Mouse (Mus musculus) liver, adult 2 months (tissue): ENCODE results near the gene Gpsm2. TPM values are rescaled to one million over a fixed set of nuclear protein-coding genes. Genes with fewer than 3 reads are reported as not detected.

Experiments used
- DNase-seq: peaks from one replicate; pipeline ENCODE4 v3.0.0-alpha.2; 2011; ENCODE audit warnings: low read depth, low spot score; ENCODE audit errors: extremely low read depth
- H3K27ac ChIP-seq: fragments of 200-500 bp; replicated peaks from 2 replicates; pipeline ENCODE4 v1.5.1; 2012; ENCODE audit warnings: low read depth, mild to moderate bottlenecking, control low read depth, inconsistent platforms, low read length; ENCODE audit not compliant: insufficient read depth
- H3K27me3 ChIP-seq: fragments of 200-500 bp; 2 replicates; pipeline ENCODE4 v1.6.1; 2012; ENCODE audit warnings: mild to moderate bottlenecking, moderate library complexity, low read length, inconsistent platforms; ENCODE audit not compliant: control insufficient read depth, insufficient read depth
- H3K36me3 ChIP-seq: fragments of 200-500 bp; 2 replicates; pipeline ENCODE4 v1.6.1; 2012; ENCODE audit warnings: low read length, inconsistent platforms; ENCODE audit not compliant: control insufficient read depth, insufficient read depth
- H3K4me1 ChIP-seq: fragments of 200-500 bp; 2 replicates; pipeline ENCODE4 v1.6.1; 2011; ENCODE audit warnings: low read length; ENCODE audit not compliant: control insufficient read depth, insufficient read depth
- H3K4me3 ChIP-seq: fragments of 200-500 bp; 2 replicates; pipeline ENCODE4 v1.5.1; 2011; ENCODE audit warnings: low read depth, mild to moderate bottlenecking, control low read depth, low read length, moderate library complexity; ENCODE audit not compliant: insufficient read depth
- H3K79me2 ChIP-seq: fragments of 200-500 bp; 2 replicates; pipeline ENCODE4 v1.6.1; 2012; ENCODE audit warnings: inconsistent platforms, mild to moderate bottlenecking, low read length, moderate library complexity; ENCODE audit not compliant: control insufficient read depth, insufficient read depth
- H3K9ac ChIP-seq: fragments of 200-500 bp; 2 replicates; pipeline ENCODE4 v1.6.1; 2012; ENCODE audit warnings: low read depth, mild to moderate bottlenecking, control low read depth, inconsistent platforms, low read length
- CTCF ChIP-seq: fragments of 200-500 bp; IDR thresholded peaks from 2 replicates; pipeline ENCODE4 v1.5.1; 2011; ENCODE audit warnings: low read depth, low read length, control low read depth
- POLR2A ChIP-seq: fragments of 200-500 bp; IDR thresholded peaks from 2 replicates; pipeline ENCODE4 v1.6.1; 2011; ENCODE audit warnings: low read length, control low read depth; ENCODE audit not compliant: insufficient read depth; ENCODE audit errors: extremely low read depth
- WGBS: fragments of 180-500 bp; shearing (Covaris S2); methylation state at CpG from one replicate; pipeline ENCODE4 v1.1.7; 2018; 5-methylcytosine and 5-hydroxymethylcytosine counted together
- polyA plus RNA-seq: library from polyadenylated mRNA; depleted of rRNA; stranded (reverse); fragments of >200 nt; gene quantifications from 2 replicates; pipeline ENCODE4 v1.2.3, GENCODE M21; 2012
- total RNA-seq: library from RNA; depleted of rRNA; stranded (reverse); fragments of >200 nt; gene quantifications from 2 replicates; pipeline ENCODE4 v1.2.3, GENCODE M21; 2014

The Gpsm2 gene
- total and polyA plus RNA-seq, 2 experiments, result 2.4 to 10.9 TPM

DNA sequence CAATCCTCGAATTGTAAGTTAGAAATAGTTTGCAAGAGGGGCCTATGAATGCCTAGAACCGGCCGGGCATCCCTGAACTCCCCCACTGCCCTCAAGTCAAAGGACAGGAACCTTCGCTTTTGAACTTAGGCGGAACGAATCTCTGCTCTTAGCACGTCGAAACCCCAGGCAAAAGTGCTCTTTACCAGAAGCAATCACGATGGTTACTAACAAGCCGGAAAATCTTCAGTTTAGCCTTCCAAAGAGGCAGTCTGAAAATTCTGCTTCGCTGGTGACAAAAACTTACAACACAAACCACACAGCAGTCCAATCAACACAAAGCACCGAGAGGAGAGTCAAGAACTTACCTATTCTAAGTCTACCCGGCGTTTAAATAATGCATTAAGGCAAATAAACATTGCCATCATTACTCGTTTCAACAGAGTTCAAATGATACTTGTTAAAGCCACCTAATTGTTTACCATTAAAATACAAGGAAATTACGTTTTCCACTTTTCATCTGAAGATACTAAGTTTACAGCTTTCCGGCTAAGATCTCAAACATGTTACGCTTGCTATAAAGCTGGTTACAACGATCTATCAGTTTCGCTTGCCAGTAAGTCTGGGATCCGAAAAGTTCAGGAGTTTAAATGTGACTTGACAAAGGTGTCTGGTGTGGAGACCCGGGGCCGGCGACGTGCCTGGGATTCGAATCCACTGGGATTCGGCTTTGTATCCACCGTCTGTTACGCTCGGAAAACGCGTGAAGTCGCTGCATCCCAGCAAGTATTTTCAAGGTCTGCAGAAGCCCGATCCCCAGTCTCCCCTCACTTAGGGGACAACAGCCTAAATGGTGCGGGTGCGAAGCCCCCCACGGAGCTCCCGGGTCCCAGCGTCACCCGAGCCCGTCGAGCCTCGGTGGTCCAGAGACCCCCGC is 775 bp downstream of the Gpsm2 start:
- Histone ChIP-seq H3K36me3 (no peaks in the 10 kb centered on the region), H3K27ac (no peak overlapping the region), H3K79me2 (peaks cover 3% of the 10 kb centered on the region; the same call in 1 of the 2 replicates), H3K4me1 (peaks cover 6% of the 10 kb centered on the region), H3K9ac (peak overlapping the region; percentile 54), H3K27me3 (no peaks in the 10 kb centered on the region), H3K4me3 (peak overlapping the region; percentile 76)
- WGBS, result 2% methylated on average over 44 of the region's 44 CpGs
- peak; percentile 53 for DNase-seq
- TF ChIP-seq CTCF (peak; percentile 42), POLR2A (no peak)

DNA sequence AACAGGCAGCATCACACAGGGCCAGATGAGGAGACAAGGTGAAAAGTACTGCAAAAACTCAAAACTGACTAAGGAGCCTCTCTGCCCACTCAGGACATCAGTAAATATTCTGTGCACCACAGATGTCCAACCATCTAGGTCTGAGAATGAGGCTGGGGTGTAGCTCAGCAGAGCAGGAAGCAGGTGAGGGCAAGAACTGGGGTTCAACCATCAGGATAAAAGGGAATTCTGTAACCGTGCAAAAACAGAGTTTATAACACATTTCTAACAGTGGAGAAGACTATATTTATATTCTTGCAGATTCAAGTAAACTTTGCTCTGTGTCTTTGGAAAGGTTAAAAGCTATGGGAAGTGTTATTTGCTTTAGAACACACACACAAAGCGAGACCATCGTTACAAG is 2.3 kb downstream of the Gpsm2 start:
- Histone ChIP-seq H3K27me3 (no peaks in the 10 kb centered on the region), H3K9ac (no peak overlapping the region), H3K4me3 (no peak overlapping the region), H3K4me1 (peaks cover 7% of the 10 kb centered on the region), H3K36me3 (no peaks in the 10 kb centered on the region), H3K27ac (no peak overlapping the region), H3K79me2 (peaks cover 6% of the 10 kb centered on the region; the same call in 1 of the 2 replicates)
- TF ChIP-seq CTCF (no peak), POLR2A (no peak)
- DNase-seq, result no peak
- WGBS, result 54% methylated on average over 3 of the region's 3 CpGs

DNA sequence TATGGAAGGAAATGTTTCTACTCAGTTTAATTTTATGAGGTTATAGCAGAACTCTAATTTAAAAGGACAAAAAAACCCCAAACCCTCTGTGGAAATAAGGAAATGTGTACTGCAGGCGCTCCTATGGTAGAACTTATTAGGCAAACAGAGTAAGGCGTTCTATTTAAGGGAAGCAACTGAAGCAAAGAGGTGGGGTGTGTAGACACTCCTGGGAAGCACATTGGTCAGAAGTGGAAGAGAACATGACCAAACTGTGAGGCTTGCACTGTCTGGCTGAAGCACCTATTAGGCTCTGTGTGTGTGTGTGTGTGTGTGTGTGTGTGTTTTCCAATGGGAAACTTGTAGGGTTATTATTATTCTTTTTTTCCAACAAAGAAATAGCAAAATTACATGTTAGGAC is 2.8 kb downstream of the Gpsm2 start:
- Histone ChIP-seq H3K4me3 (no peak overlapping the region), H3K36me3 (no peaks in the 10 kb centered on the region), H3K4me1 (peaks cover 7% of the 10 kb centered on the region), H3K27ac (no peak overlapping the region), H3K79me2 (peaks cover 6% of the 10 kb centered on the region; the same call in 1 of the 2 replicates), H3K27me3 (no peaks in the 10 kb centered on the region), H3K9ac (no peak overlapping the region)
- 76% methylated on average over 2 of the region's 2 CpGs for whole genome bisulfite sequencing
- TF ChIP-seq CTCF (no peak), POLR2A (no peak)
- no peak for DNase-seq

DNA sequence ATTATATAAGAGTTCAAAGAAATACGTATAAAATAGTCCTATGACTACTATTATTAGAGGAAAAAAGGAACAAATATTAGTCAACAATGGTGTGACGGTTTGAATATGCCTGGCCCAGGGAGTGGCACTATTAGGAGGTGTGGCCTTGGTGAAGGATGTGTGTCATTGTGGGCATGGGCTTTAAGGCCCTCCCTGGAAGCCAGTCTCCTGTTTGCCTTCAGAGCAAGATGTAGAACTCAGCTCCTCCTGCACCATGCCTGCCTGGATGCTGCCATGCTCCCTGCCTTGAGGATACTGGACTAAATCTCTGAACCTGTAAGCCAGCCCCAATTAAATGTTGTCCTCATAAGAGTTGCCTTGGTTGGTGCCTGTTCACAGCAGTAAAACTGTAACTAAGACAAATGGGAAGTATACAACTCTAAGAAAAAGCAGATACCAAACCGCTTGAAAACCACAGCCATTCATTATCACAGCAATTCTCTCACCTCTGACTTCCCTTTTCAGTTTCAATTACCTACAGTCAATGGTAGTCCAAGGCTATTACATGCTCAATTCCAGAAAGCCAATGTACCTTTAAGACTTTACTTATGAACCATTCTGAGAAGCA is 4.1 kb downstream of the Gpsm2 start:
- no peaks in the 10 kb centered on the region for H3K27me3 ChIP-seq
- H3K36me3 ChIP-seq, result no peaks in the 10 kb centered on the region
- no peak for DNase-seq
- H3K27ac ChIP-seq, result no peak overlapping the region
- H3K4me1 ChIP-seq, result peaks cover 13% of the 10 kb centered on the region
- H3K79me2 ChIP-seq, result peaks cover 9% of the 10 kb centered on the region; the same call in 1 of the 2 replicates
- no peak overlapping the region for H3K4me3 ChIP-seq
- no peak for TF ChIP-seq CTCF
- no peak for TF ChIP-seq POLR2A
- WGBS, result 84% methylated on average over 3 of the region's 3 CpGs
- no peak overlapping the region for H3K9ac ChIP-seq

DNA sequence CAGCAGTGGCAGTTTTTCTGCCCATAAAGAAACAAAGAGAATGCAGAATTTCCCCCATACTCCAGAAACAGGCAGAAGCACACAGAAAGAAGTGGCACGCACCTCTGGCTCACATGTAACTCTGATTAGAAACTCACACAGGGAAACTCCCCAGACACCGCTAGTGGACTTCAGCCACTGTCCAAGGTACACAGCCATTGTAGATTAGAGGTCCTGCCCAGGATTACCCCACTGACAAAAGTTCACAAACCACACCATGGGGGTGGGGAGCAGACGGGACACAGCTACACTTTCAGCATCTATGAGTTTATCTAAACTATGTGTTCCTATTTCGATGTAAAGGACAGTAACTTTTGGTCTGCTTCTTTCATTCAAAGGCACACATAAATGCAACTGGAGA is 7.3 kb downstream of the Gpsm2 start:
- Histone ChIP-seq H3K4me1 (peaks cover 9% of the 10 kb centered on the region), H3K9ac (no peak overlapping the region), H3K79me2 (peaks cover 14% of the 10 kb centered on the region), H3K27me3 (no peaks in the 10 kb centered on the region), H3K27ac (peak overlapping the region; percentile 49), H3K36me3 (no peaks in the 10 kb centered on the region), H3K4me3 (peak overlapping the region; percentile 17; the same call in 1 of the 2 replicates)
- WGBS, result 23% methylated on average over 4 of the region's 4 CpGs
- DNase-seq, result peak; percentile 98
- TF ChIP-seq CTCF (no peak), POLR2A (no peak)
